Mouse (Mus musculus) bone marrow, adult 2 months (tissue): ENCODE data around the gene Actr5. TPM values are rescaled to one million over a fixed set of nuclear protein-coding genes. Genes with fewer than 3 reads are reported as not detected.

Experiments
- H3K27ac ChIP-seq: fragments of 200-500 bp; 2 replicates; pipeline ENCODE4 v1.5.1; 2012; ENCODE audit warnings: low read depth, mild to moderate bottlenecking, control low read depth, inconsistent platforms, low read length; ENCODE audit not compliant: control insufficient read depth, poor library complexity, insufficient read depth
- H3K4me1 ChIP-seq: fragments of 200-500 bp; 2 replicates; pipeline ENCODE4 v1.6.1; 2011; ENCODE audit warnings: low read length; ENCODE audit not compliant: control insufficient read depth, insufficient read depth
- H3K4me3 ChIP-seq: fragments of 200-500 bp; replicated peaks from 2 replicates; pipeline ENCODE3; 2011; ENCODE audit warnings: mild to moderate bottlenecking, low read depth, low read length, control low read depth; ENCODE audit not compliant: control insufficient read depth
- CTCF ChIP-seq: fragments of 200-500 bp; IDR thresholded peaks from 2 replicates; pipeline ENCODE4 v1.5.1; 2011; ENCODE audit warnings: low read length, control low read depth; ENCODE audit not compliant: control insufficient read depth, insufficient read depth
- POLR2A ChIP-seq: fragments of 200-500 bp; IDR thresholded peaks from 2 replicates; pipeline ENCODE4 v1.6.1; 2011; ENCODE audit warnings: low read depth, mild to moderate bottlenecking, control low read depth, low read length, borderline replicate concordance; ENCODE audit not compliant: control insufficient read depth
- WGBS: fragments of 180-500 bp; shearing (Covaris S2); methylation state at CpG from one replicate; pipeline ENCODE4 v1.1.7; 2018; 5-methylcytosine and 5-hydroxymethylcytosine counted together
- polyA plus RNA-seq: library from polyadenylated mRNA; stranded (reverse); fragments of >200 nt; gene quantifications from 2 replicates; pipeline ENCODE4 v1.2.4, GENCODE M21; 2011; ENCODE audit warnings: low replicate concordance; ENCODE audit not compliant: missing spikeins, insufficient read depth, insufficient read length

Actr5 gene
- polyA plus RNA-seq = 10.9 and 12.9 TPM in 2 replicates

DNA sequence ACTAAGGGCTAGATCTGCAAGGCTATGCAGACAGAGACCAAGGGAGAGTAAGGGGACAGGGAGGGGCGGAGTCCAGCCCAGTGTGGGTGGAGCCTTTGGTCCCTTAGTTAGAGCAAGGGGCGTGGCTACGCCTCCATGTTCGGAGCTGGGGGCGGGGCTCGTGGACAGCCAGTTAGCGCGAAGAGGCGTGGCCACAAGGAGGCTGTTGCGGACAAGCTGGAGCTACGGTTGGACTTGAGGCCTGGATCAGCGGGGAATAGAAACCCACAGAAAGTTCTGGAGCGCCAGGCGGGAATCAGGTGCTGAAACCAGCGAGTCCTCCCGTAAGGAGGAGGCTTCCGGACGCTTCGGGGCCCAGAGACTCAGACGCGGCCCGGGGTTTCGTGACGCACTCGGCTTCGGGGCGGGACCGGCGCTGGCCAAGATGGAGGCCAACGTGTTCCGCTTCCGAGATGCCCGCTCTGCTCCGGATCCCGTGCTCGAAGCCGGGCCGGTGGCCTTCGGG, at the start of gene Actr5:
Gene Actr5 (plus strand): TSS at position 171 of the 505 bp plus-strand sequence.
- Histone ChIP-seq H3K4me1 (no peaks in the 10 kb centered on the region), H3K27ac (peak within 1 kb of the TSS; percentile 88), H3K4me3 (peak within 1 kb of the TSS; percentile 96)
- under 1% methylated on average over 39 of the region's 39 CpGs for WGBS
- TF ChIP-seq CTCF (0 out of 2 replicates have a peak, but pooled peaks have one; percentile 6), POLR2A (peak; percentile 73; the same call in 1 of the 2 replicates)

DNA sequence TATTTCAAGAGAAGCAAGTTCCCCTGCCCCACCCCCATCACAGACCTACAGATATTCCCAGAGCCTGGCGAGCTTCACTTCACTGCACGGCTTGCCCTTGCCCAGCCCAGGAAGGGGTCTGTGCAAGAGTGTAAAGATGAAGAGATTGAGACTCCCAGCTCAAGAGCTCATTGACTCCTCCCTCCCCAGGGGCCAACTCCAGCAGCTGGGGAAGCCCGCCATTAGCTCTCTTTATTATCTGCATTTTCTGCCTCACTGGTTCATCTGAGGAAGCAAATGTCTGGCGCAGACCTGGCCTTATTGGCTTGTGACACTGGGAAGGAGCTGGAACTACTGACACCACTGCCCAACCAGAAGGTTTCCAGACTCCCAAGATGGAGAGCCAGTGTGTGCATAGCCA, 44.7 kb upstream of the Actr5 start:
- no peaks in the 10 kb centered on the region for H3K4me1 ChIP-seq
- no peak overlapping the region for H3K27ac ChIP-seq
- no peak overlapping the region for H3K4me3 ChIP-seq
- 65% methylated on average over 4 of the region's 4 CpGs for WGBS
- TF ChIP-seq CTCF (no peak), POLR2A (no peak)

DNA sequence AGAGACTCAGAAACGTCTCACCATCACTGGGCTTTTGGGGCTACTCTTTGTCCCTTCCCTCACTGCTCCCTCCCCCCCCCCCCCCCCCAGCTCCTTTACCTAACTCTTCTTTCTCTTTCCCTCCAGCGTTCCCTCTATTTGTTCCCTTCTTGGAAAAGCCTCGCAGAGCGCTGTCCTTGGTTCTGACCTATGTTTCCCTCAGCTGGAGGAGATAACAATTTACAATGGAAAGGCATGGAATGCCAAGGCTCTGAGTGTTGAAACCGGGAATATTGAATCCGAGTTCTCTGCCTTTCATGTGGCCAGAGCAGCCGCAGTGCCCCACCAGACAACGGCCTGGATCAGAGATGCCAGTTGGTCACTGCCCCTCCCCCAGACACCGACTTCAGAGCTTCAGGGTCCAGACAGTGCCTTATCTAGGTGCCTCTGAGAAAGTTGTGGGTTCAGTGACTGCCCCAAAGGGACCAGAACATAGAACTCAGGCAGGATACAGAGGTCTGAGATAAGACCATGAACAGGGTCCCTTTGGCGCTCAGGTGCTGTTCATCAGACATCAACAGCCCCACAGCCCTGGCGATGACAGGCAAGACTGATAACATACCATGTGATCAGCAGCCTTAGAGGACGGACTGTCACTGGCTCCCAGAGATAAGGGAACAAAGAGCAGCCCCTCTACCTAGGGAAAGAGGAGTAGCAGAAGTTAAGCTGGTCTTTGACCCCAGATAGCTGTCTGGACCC, 39.9 kb upstream of the Actr5 start:
- 14% methylated on average over 12 of the region's 12 CpGs for WGBS
- TF ChIP-seq CTCF = no peak
- TF ChIP-seq POLR2A = no peak
- H3K27ac ChIP-seq = no peak overlapping the region
- no peak overlapping the region for H3K4me3 ChIP-seq
- no peaks in the 10 kb centered on the region for H3K4me1 ChIP-seq

DNA sequence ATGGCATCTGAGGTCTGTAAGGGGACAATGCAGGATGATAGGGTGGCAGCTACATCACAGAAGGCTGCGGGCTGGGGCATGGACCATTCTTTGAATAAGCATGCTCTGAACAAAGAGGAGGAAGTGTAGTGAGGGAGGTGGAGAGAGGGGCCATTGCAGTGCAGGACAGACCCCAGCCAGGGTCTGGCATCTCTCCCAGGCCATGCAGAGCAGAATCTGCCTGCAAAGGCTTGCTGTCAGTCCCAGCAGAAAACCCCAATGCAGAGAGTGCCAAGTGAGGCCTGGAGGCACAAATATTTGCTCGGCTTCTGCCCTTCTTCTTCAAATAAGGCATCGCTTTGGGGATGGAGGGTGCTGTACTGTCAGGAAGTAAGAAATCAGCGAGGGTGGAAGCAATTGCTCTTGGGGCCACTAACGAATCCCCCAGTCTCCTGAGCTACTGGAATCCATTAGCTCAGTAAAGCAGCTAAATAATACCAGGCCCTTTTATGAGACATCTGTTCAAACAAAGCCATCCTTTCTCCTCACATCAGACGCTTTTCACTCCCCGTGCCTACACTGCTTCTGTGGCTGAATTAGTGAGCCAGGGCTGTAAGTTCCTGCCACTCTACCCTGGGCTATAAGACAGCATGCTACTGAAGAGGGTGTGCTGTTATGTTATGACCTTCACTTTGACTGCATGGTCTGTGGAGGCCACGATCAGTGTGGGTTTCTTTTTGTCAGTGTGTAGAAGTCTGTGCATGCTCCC, 36.0 kb upstream of the Actr5 start:
- Histone ChIP-seq H3K27ac (no peak overlapping the region), H3K4me3 (no peak overlapping the region), H3K4me1 (no peaks in the 10 kb centered on the region; the same call in 1 of the 2 replicates)
- WGBS = 55% methylated on average over 8 of the region's 8 CpGs
- no peak for TF ChIP-seq POLR2A
- no peak for TF ChIP-seq CTCF

DNA sequence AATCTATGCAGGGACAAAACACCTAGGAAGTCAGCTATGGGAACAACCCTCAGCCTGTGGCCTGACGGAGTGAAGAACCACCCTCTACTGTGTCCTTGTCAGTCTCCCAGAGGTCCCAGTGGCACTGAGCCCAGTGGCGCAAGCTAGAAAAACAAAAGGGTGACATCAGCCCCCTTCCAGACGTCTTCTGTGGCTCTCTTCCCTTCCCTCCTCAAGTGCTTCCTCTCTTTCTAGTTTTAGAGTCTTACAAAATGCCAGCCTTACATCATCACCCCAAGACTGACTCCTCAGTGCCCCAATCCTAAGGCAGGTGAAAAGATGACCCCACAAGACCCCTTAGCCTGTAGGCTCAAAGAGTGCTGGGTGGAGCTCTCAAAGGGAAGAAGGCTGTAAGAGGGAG, 34.2 kb upstream of the Actr5 start:
- WGBS = 22% methylated on average over 3 of the region's 3 CpGs
- Histone ChIP-seq H3K27ac (no peak overlapping the region), H3K4me3 (no peak overlapping the region), H3K4me1 (no peaks in the 10 kb centered on the region; the same call in 1 of the 2 replicates)
- TF ChIP-seq POLR2A = no peak
- no peak for TF ChIP-seq CTCF

DNA sequence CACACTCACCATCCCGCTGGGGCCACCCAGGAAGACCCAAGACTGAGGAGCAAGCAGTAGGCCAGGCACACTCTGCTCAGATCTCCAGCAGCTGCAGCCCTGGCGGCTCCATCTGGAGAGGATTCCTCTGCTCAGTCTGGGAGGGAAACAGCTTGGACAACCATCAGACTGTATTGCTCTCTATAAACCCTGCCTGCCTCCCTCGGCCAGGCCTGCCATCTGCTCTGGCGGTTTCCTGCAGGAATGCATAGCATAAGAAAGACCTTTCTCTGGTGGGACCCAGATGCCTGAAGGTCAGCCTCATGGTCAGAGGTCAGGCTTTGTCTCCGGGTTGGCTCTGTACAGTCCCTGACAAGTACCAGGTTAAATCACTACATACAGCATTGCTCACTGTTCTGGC, 33.4 kb upstream of the Actr5 start:
- no peak overlapping the region for H3K27ac ChIP-seq
- TF ChIP-seq CTCF (no peak), POLR2A (no peak)
- 53% methylated on average over 5 of the region's 5 CpGs for WGBS
- H3K4me3 ChIP-seq = no peak overlapping the region
- H3K4me1 ChIP-seq = no peaks in the 10 kb centered on the region; the same call in none of the 2 replicates

DNA sequence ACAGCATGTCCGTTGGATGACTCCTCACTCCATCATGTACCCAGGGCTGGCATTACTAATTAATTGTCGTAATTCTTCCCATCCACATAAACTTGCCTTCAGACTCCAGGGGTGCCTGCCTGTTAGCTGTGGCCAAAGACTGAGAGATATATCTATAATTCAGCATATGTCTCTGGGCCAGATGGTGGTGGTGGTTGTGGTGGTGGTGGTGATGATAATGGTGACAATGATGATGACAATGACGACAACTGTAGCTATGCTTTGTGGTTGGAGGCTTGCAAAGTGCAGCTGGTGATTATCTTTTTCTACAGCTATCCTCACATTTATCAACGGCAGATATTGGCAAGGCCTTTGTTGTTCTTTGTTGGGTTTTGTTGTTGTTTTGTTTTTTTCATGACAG, 31.3 kb upstream of the Actr5 start:
- no peak overlapping the region for H3K27ac ChIP-seq
- no peaks in the 10 kb centered on the region; the same call in none of the 2 replicates for H3K4me1 ChIP-seq
- TF ChIP-seq CTCF (no peak), POLR2A (no peak)
- no peak overlapping the region for H3K4me3 ChIP-seq
- 69% methylated on average over 4 of the region's 4 CpGs for WGBS

DNA sequence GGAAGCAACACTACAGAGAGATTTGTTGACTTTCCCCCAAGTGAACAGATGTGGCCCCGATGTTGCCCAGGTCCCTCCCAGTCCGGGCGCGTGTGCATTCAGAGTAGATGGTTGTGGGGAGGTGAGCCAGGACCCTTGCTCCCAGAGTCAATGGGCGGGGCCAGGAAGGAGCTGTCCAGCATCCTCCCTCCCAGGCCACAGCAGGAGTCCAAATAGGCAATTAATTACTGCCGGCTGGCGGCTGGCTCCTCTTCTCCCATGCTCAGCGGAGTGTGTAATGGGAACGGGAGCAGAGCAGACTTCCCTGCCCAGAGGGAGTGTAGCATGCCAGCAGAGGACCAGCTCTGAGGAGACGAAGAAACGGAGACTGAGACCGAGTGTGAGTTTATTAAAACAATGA, 29.6 kb upstream of the Actr5 start:
- H3K27ac ChIP-seq = no peak overlapping the region
- 6% methylated on average over 12 of the region's 12 CpGs for WGBS
- no peak overlapping the region for H3K4me3 ChIP-seq
- no peaks in the 10 kb centered on the region; the same call in none of the 2 replicates for H3K4me1 ChIP-seq
- TF ChIP-seq POLR2A (no peak), CTCF (no peak)
